Mouse (Mus musculus) forebrain, embryonic 14.5 days (tissue): ENCODE measurements at regions not wholly inside any gene's neighbourhood (a gene's known extent, or its start where the extent isn't known, plus 50 kb on each side); places are given as distances from the start of the nearest gene placed in this dataset.

ENCODE experiments used
- ATAC-seq: fragments of 200-750 bp; cut with Nextera tagmentation; 2 replicates; pipeline ENCODE4 v1.8.0; 2017; ENCODE audit warnings: mild to moderate bottlenecking, moderate library complexity
- DNase-seq: peaks from one replicate; pipeline ENCODE4 v3.0.0-alpha.2; 2015; ENCODE audit warnings: low spot score
- H3K27ac ChIP-seq: fragments of 300-500 bp; sonication (generic); 2 replicates; pipeline ENCODE4 v1.5.1; 2014; ENCODE audit warnings: low read depth, mild to moderate bottlenecking, control low read depth, low read length, moderate library complexity
- H3K27me3 ChIP-seq: fragments of 300-500 bp; sonication (generic); replicated peaks from 2 replicates; pipeline ENCODE4 v1.6.1; 2014; ENCODE audit warnings: low read length, control low read depth, mixed read lengths; ENCODE audit not compliant: control insufficient read depth, insufficient read depth
- H3K36me3 ChIP-seq: fragments of 300-500 bp; sonication (generic); 2 replicates; pipeline ENCODE4 v1.6.1; 2014; ENCODE audit warnings: low read length, control low read depth; ENCODE audit not compliant: control insufficient read depth, insufficient read depth
- H3K4me1 ChIP-seq: fragments of 300-500 bp; sonication (generic); 2 replicates; pipeline ENCODE4 v1.6.1; 2014; ENCODE audit warnings: antibody characterized with exemption, low read length, control low read depth; ENCODE audit not compliant: control insufficient read depth, insufficient read depth
- H3K4me2 ChIP-seq: fragments of 300-500 bp; sonication (generic); 2 replicates; pipeline ENCODE4 v1.6.1; 2014; ENCODE audit warnings: mild to moderate bottlenecking, control low read depth, low read length
- H3K4me3 ChIP-seq: fragments of 300-500 bp; sonication (generic); 2 replicates; pipeline ENCODE4 v1.5.1; 2014; ENCODE audit warnings: low read depth, low read length, control low read depth
- H3K9ac ChIP-seq: fragments of 300-500 bp; sonication (generic); 2 replicates; pipeline ENCODE4 v1.6.1; 2014; ENCODE audit warnings: mild to moderate bottlenecking, low read length, control low read depth, moderate library complexity
- H3K9me3 ChIP-seq: fragments of 300-500 bp; sonication (generic); replicated peaks from 2 replicates; pipeline ENCODE4 v1.6.1; 2016; ENCODE audit warnings: low read length, control low read depth, mixed read lengths; ENCODE audit not compliant: control insufficient read depth
- WGBS: fragments of 180-500 bp; shearing (Covaris S2); extraction: QIAGEN DNeasy Blood & Tissue Kit; methylation state at CpG from one replicate; pipeline ENCODE4 v1.1.7; 2014; 5-methylcytosine and 5-hydroxymethylcytosine counted together

DNA sequence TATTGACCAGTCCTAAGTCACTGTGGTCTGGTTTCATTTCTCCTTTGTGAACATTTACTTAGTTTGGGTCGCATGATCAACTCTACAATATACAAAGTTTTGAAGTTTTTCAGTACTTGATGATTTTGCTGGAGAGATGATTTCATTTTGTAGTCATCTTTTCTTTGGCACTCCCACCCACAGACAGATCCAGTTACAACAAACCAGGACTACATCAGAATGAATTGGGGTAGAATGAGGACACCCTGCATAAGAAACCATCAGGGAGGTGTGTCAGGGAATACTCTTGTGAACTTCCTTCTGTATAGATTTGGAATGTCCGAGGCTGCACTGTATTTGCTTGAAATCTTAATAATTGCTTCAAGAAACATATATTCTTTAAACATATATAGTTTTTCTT is 59.5 kb upstream of the Mmadhc start:
- H3K9ac ChIP-seq = no peak overlapping the region
- no peaks in the 10 kb centered on the region for H3K36me3 ChIP-seq
- H3K4me1 ChIP-seq = no peaks in the 10 kb centered on the region
- DNase-seq (no peak), ATAC-seq (no peak)
- H3K4me3 ChIP-seq = no peak overlapping the region
- H3K9me3 ChIP-seq = no peaks in the 10 kb centered on the region
- no peaks in the 10 kb centered on the region for H3K27me3 ChIP-seq
- WGBS = 88% methylated on average over 2 of the region's 2 CpGs
- no peak overlapping the region for H3K27ac ChIP-seq
- H3K4me2 ChIP-seq = no peak overlapping the region

DNA sequence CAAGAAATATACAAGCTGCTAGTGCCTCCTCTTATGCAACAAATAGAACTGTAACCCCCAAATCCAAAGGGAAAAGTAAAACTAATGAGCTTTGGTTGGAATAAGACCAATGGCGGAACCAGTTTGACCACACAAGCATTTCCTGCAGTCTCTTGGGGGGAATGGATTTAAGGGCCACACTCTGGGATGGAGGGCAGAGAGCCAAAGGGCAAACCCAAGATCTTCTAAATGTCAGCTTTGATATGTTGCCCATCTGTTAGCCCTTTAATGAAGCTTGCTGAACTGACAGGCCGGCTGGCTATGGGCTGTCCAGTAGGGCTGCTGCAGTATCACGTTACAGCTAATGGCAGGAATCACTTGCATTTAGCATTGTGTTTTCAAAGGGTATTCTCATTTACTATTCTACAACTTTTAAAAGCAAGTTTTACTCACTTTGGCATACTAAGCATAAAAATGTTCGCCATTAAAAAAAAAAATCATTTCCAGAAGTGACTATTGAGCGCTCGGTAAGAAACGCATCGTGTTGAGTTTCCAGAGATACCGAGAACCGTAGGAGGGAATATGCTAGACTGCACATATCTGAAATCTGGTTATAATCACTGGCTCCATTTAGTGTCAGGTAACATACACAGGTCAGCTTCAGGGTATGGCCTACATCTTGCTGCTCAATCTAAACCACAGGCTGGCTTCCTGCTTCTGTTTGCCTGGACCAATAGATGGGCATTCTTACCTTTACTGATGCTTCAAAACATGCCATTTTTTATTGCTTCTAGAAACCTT is 51.1 kb upstream of the Mmadhc start:
- H3K27me3 ChIP-seq = no peaks in the 10 kb centered on the region
- H3K9me3 ChIP-seq = no peaks in the 10 kb centered on the region
- no peak overlapping the region for H3K4me2 ChIP-seq
- H3K36me3 ChIP-seq = no peaks in the 10 kb centered on the region
- ATAC-seq = no peak
- H3K9ac ChIP-seq = no peak overlapping the region
- WGBS = 89% methylated on average over 10 of the region's 10 CpGs
- no peak for DNase-seq
- H3K4me3 ChIP-seq = no peak overlapping the region
- H3K4me1 ChIP-seq = no peaks in the 10 kb centered on the region
- H3K27ac ChIP-seq = no peak overlapping the region
